Mouse (Mus musculus): ENCODE measurements around the gene Pla2g16.
A peak's percentile ranks its signal among the peaks of the same experiment; 100 is the strongest.

The Pla2g16 gene

GRCm38 (mm10) chr19:7564457-7564856 lies 7.2 kb downstream of the Pla2g16 start:
- no peak for DNase-seq (ENCODE audit: low read depth, low spot score)

- DNase-seq (ENCODE audit: low read depth, low spot score), result no peak
Measured at GRCm38 (mm10) chr19:7566826-7567225, 9.6 kb downstream of the Pla2g16 start.

- no peak for DNase-seq (ENCODE audit: low read depth, low spot score)
Measured at GRCm38 (mm10) chr19:7568364-7568763, 11.1 kb downstream of the Pla2g16 start.

GRCm38 (mm10) chr19:7569650-7570049 lies 12.4 kb downstream of the Pla2g16 start:
- DNase-seq (ENCODE audit: low read depth, low spot score), result no peak

- DNase-seq (ENCODE audit: low read depth, low spot score), result no peak
Measured at GRCm38 (mm10) chr19:7576180-7576579, 18.9 kb downstream of the Pla2g16 start.

GRCm38 (mm10) chr19:7577710-7578109 lies 20.5 kb downstream of the Pla2g16 start:
- no peak for DNase-seq (ENCODE audit: low read depth, low spot score)

- no peak for DNase-seq (ENCODE audit: low read depth, low spot score)
Measured at GRCm38 (mm10) chr19:7581042-7581441, 23.8 kb downstream of the Pla2g16 start.

- no peak for DNase-seq (ENCODE audit: low read depth, low spot score)
Measured at GRCm38 (mm10) chr19:7583101-7583500, 25.8 kb downstream of the Pla2g16 start.

- no peak for DNase-seq (ENCODE audit: low read depth, low spot score)
Measured at GRCm38 (mm10) chr19:7583599-7583998, 26.3 kb downstream of the Pla2g16 start.

- DNase-seq (ENCODE audit: low read depth, low spot score), result no peak
Measured at GRCm38 (mm10) chr19:7585279-7585678, 28.0 kb downstream of the Pla2g16 start.

- DNase-seq (ENCODE audit: low read depth, low spot score), result no peak
Measured at GRCm38 (mm10) chr19:7585764-7586163, 28.5 kb downstream of the Pla2g16 start.

- no peak for DNase-seq (ENCODE audit: low read depth, low spot score)
Measured at GRCm38 (mm10) chr19:7590795-7591194, 33.5 kb downstream of the Pla2g16 start.

- DNase-seq (ENCODE audit: low read depth, low spot score), result no peak
Measured at GRCm38 (mm10) chr19:7592018-7592417, 34.8 kb downstream of the Pla2g16 start.

- peak; percentile 53 for DNase-seq (ENCODE audit: low read depth, low spot score)
Measured at GRCm38 (mm10) chr19:7595534-7595933, 38.3 kb downstream of the Pla2g16 start.

GRCm38 (mm10) chr19:7598481-7598880 lies 41.2 kb downstream of the Pla2g16 start:
- no peak for DNase-seq (ENCODE audit: low read depth, low spot score)

GRCm38 (mm10) chr19:7601551-7601950 lies 44.3 kb downstream of the Pla2g16 start:
- no peak for DNase-seq (ENCODE audit: low read depth, low spot score)

GRCm38 (mm10) chr19:7604107-7604506 lies 46.8 kb downstream of the Pla2g16 start:
- DNase-seq (ENCODE audit: low read depth, low spot score), result no peak

- no peak for DNase-seq (ENCODE audit: low read depth, low spot score)
Measured at GRCm38 (mm10) chr19:7605013-7605412, 47.8 kb downstream of the Pla2g16 start.

- no peak for DNase-seq (ENCODE audit: low read depth, low spot score)
Measured at GRCm38 (mm10) chr19:7605930-7606783, 48.9 kb downstream of the Pla2g16 start.

- DNase-seq (ENCODE audit: low read depth, low spot score), result no peak
Measured at GRCm38 (mm10) chr19:7606801-7607689, 49.8 kb downstream of the Pla2g16 start, which contains the start of gene Lgals12. Gene Lgals12 (minus strand): TSS chr19:7607193.

- DNase-seq (ENCODE audit: low read depth, low spot score), result no peak
Measured at GRCm38 (mm10) chr19:7607690-7608201, 50.5 kb downstream of the Pla2g16 start.

All from A20 (cell line).